Mouse (Mus musculus) testis, adult 2 months (tissue): Measurements from ENCODE around the gene Trp63. TPM values are rescaled to one million over a fixed set of nuclear protein-coding genes. Genes with fewer than 3 reads are reported as not detected.

Experiments
- H3K27ac ChIP-seq: fragments of 200-500 bp; 2 replicates; pipeline ENCODE4 v1.5.1; 2012; ENCODE audit warnings: low read depth, low read length; ENCODE audit not compliant: control insufficient read depth, insufficient read depth
- H3K27me3 ChIP-seq: fragments of 200-500 bp; 2 replicates; pipeline ENCODE4 v1.6.1; 2012; ENCODE audit warnings: mild to moderate bottlenecking, low read length, moderate library complexity; ENCODE audit not compliant: control insufficient read depth, insufficient read depth
- H3K36me3 ChIP-seq: fragments of 200-500 bp; 2 replicates; pipeline ENCODE4 v1.6.1; 2012; ENCODE audit warnings: mild to moderate bottlenecking, low read length; ENCODE audit not compliant: control insufficient read depth, insufficient read depth
- H3K4me1 ChIP-seq: fragments of 200-500 bp; 2 replicates; pipeline ENCODE4 v1.6.1; 2012; ENCODE audit warnings: low read length; ENCODE audit not compliant: control insufficient read depth, insufficient read depth
- H3K4me3 ChIP-seq: fragments of 200-500 bp; 2 replicates; pipeline ENCODE4 v1.5.1; 2012; ENCODE audit warnings: low read depth, mild to moderate bottlenecking, low read length, moderate library complexity, mixed read lengths; ENCODE audit not compliant: control insufficient read depth
- CTCF ChIP-seq: fragments of 200-500 bp; IDR thresholded peaks from 2 replicates; pipeline ENCODE4 v1.5.1; 2012; ENCODE audit warnings: low read depth, mild to moderate bottlenecking, inconsistent platforms, low read length, moderate library complexity; ENCODE audit not compliant: control insufficient read depth, insufficient read depth, insufficient replicate concordance
- POLR2A ChIP-seq: fragments of 200-500 bp; IDR thresholded peaks from 2 replicates; pipeline ENCODE4 v1.6.1; 2012; ENCODE audit warnings: low read depth, mild to moderate bottlenecking, inconsistent platforms, low read length, moderate library complexity; ENCODE audit not compliant: control insufficient read depth
- polyA plus RNA-seq: library from polyadenylated mRNA; depleted of rRNA; stranded (reverse); fragments of >200 nt; gene quantifications from 2 replicates; pipeline ENCODE4 v1.2.3, GENCODE M21; 2012

Gene Trp63
- polyA plus RNA-seq, 1 experiment: 0.78 TPM

DNA sequence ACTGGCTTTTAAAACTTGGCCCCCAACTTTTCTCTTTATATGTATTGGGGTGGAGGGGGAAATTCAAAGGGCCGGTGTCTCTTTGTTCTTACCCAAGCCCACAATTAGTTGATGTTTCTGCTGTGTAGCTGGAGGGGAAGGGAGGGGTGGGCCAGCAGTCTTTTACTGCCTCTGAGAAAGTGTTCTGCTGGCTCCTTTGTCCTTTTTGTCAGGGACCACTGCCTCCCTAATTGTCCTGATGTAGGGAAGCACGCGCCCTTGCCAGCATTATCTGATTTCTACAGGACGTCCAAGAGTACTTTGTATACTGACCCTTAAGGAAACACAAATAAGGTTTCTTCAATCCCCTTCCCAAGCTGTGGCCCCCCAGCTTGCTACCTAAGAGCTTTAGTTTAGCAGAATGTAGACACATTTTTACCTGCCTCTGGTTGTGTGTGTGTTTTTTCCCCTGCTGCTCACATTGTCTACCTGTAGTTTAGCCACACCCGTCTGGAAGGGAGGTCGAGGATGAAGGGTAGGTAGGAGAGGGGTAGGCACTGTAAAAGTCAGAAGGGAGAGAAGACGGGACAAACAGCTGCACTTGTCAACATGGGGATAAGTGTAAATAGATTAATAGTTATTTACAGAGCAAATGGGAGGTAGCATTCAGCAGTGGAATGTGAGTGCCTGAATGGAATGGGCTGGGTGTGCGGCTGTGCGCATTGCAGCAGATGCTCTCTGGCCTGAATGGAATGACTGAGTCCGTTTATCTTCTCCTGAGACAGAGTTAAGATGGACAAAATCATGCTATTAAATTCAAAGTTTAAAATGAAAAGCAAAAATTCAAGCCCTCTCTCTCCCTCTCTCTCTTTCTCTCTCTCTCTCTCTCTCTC is 134.4 kb downstream of the Trp63 start:
- no peaks in the 10 kb centered on the region for H3K27me3 ChIP-seq
- H3K27ac ChIP-seq: no peak overlapping the region
- TF ChIP-seq POLR2A: no peak
- no peak for TF ChIP-seq CTCF
- no peaks in the 10 kb centered on the region for H3K4me1 ChIP-seq
- no peak overlapping the region for H3K4me3 ChIP-seq
- no peaks in the 10 kb centered on the region for H3K36me3 ChIP-seq

- Histone ChIP-seq H3K4me3 (no peak overlapping the region), H3K4me1 (no peaks in the 10 kb centered on the region), H3K27me3 (no peaks in the 10 kb centered on the region), H3K36me3 (no peaks in the 10 kb centered on the region), H3K27ac (no peak overlapping the region)
- TF ChIP-seq CTCF: no peak
- no peak for TF ChIP-seq POLR2A
Measured at GRCm38 (mm10) chr16:25826016-25826415, 142.5 kb downstream of the Trp63 start.

DNA sequence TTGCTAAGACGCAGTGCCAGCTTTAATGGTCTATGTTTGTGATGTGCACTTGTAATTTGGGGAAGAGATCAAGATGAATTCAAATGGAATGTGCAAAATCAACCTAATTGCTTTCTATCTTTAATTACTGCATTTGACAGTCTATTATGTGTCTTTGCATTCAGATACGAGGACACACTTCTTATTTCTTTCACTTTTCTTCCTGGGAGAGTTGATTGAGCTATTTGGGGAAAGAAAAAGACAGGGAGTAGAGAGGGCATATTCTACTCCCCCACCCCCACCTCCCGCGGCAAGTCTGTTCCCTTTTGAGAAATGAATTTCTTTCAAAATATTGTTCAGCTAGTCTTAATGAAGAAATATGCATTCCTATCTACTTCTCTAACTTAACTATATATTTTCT is 149.0 kb downstream of the Trp63 start:
- H3K4me1 ChIP-seq: no peaks in the 10 kb centered on the region
- TF ChIP-seq POLR2A: no peak

DNA sequence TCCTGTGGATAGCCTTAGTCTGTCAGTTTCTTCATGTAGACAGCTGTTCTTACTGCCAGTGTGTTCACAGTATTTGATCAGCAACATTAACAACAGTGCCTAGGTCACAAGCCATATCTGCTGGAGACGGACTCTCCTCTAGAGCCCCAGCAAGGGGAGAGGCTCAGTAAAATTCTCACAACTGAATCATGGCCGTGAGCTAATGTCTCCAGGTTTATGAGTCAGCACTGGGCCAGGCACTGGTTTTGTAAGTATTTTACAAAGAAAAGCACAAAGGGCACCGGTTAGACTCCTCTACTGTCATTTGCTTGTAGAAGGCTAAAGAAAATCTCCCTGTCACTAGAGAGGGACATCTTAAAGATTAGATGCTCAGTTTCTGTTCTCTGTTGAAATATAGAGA is 151.7 kb downstream of the Trp63 start:
- TF ChIP-seq CTCF (no peak), POLR2A (no peak)
- no peaks in the 10 kb centered on the region for H3K4me1 ChIP-seq
- no peak overlapping the region for H3K4me3 ChIP-seq
- no peaks in the 10 kb centered on the region for H3K36me3 ChIP-seq
- H3K27me3 ChIP-seq: no peaks in the 10 kb centered on the region
- H3K27ac ChIP-seq: no peak overlapping the region

More for the DNA sequence above, 149.0 kb downstream of the Trp63 start:
- Histone ChIP-seq H3K27ac (no peak overlapping the region), H3K4me3 (no peak overlapping the region), H3K36me3 (no peaks in the 10 kb centered on the region), H3K27me3 (no peaks in the 10 kb centered on the region)

- TF ChIP-seq CTCF (no peak), POLR2A (no peak)
- Histone ChIP-seq H3K27me3 (no peaks in the 10 kb centered on the region), H3K4me1 (no peaks in the 10 kb centered on the region), H3K4me3 (no peak overlapping the region), H3K27ac (no peak overlapping the region), H3K36me3 (no peaks in the 10 kb centered on the region)
Measured at GRCm38 (mm10) chr16:25835723-25836122, 152.2 kb downstream of the Trp63 start.

- H3K4me1 ChIP-seq: no peaks in the 10 kb centered on the region
- no peak overlapping the region for H3K4me3 ChIP-seq
- TF ChIP-seq POLR2A: no peak
- TF ChIP-seq CTCF: no peak
- no peaks in the 10 kb centered on the region for H3K36me3 ChIP-seq
- H3K27me3 ChIP-seq: no peaks in the 10 kb centered on the region
- no peak overlapping the region for H3K27ac ChIP-seq
Measured at GRCm38 (mm10) chr16:25842996-25843395, 159.4 kb downstream of the Trp63 start.

GRCm38 (mm10) chr16:25843625-25844024 is 160.1 kb downstream of the Trp63 start:
- H3K4me3 ChIP-seq: no peak overlapping the region
- H3K27ac ChIP-seq: no peak overlapping the region
- H3K36me3 ChIP-seq: no peaks in the 10 kb centered on the region
- no peak for TF ChIP-seq POLR2A
- no peak for TF ChIP-seq CTCF
- no peaks in the 10 kb centered on the region for H3K4me1 ChIP-seq
- H3K27me3 ChIP-seq: no peaks in the 10 kb centered on the region

GRCm38 (mm10) chr16:25846611-25847010 is 163.0 kb downstream of the Trp63 start:
- H3K27me3 ChIP-seq: no peaks in the 10 kb centered on the region
- TF ChIP-seq POLR2A (no peak), CTCF (no peak)
- no peaks in the 10 kb centered on the region for H3K4me1 ChIP-seq
- no peaks in the 10 kb centered on the region for H3K36me3 ChIP-seq
- no peak overlapping the region for H3K27ac ChIP-seq
- H3K4me3 ChIP-seq: no peak overlapping the region
